Mouse (Mus musculus) heart, embryonic 11.5 days (tissue): ENCODE results near the gene Smlr1. TPM values are rescaled to one million over a fixed set of nuclear protein-coding genes. Genes with fewer than 3 reads are reported as not detected.

Source experiments
- ATAC-seq: fragments of 200-750 bp; cut with Nextera tagmentation; replicated peaks from 2 replicates; pipeline ENCODE4 v1.8.0; 2017; ENCODE audit warnings: moderate library complexity; ENCODE audit not compliant: insufficient number of reproducible peaks, low FRiP score, low TSS enrichment
- H3K27ac ChIP-seq: fragments of 300-500 bp; sonication (generic); 2 replicates; pipeline ENCODE4 v1.5.1; 2014; ENCODE audit warnings: mild to moderate bottlenecking, low read depth, low read length
- H3K27me3 ChIP-seq: fragments of 300-500 bp; sonication (generic); 2 replicates; pipeline ENCODE4 v1.6.1; 2014; ENCODE audit warnings: mild to moderate bottlenecking, low read length, mixed read lengths; ENCODE audit not compliant: control insufficient read depth, insufficient read depth
- H3K36me3 ChIP-seq: fragments of 300-500 bp; sonication (generic); 2 replicates; pipeline ENCODE4 v1.6.1; 2014; ENCODE audit warnings: mild to moderate bottlenecking, low read length, moderate library complexity, mixed read lengths; ENCODE audit not compliant: control insufficient read depth, insufficient read depth
- H3K4me1 ChIP-seq: fragments of 300-500 bp; sonication (generic); 2 replicates; pipeline ENCODE4 v1.6.1; 2014; ENCODE audit warnings: low read length; ENCODE audit not compliant: control insufficient read depth, insufficient read depth
- H3K4me2 ChIP-seq: fragments of 300-500 bp; sonication (generic); 2 replicates; pipeline ENCODE4 v1.6.1; 2014; ENCODE audit warnings: mild to moderate bottlenecking, moderate library complexity
- H3K4me3 ChIP-seq: fragments of 300-500 bp; sonication (generic); 2 replicates; pipeline ENCODE4 v1.5.1; 2014; ENCODE audit warnings: low read depth, low read length
- H3K9ac ChIP-seq: fragments of 300-500 bp; sonication (generic); 2 replicates; pipeline ENCODE4 v1.6.1; 2014; ENCODE audit warnings: mild to moderate bottlenecking, low read depth, low read length, moderate library complexity
- H3K9me3 ChIP-seq: fragments of 300-500 bp; sonication (generic); replicated peaks from 2 replicates; pipeline ENCODE4 v1.6.1; 2016; ENCODE audit warnings: low read length; ENCODE audit not compliant: control insufficient read depth
- WGBS: fragments of 180-500 bp; shearing (Covaris S2); extraction: QIAGEN DNeasy Blood & Tissue Kit; methylation state at CpG from one replicate; pipeline ENCODE4 v1.1.7; 2014; ENCODE audit not compliant: insufficient replicate concordance; 5-methylcytosine and 5-hydroxymethylcytosine counted together
- polyA plus RNA-seq: library from polyadenylated mRNA; unstranded; fragments of >200 nt; fragmentation: Nextera tagmentation; extraction: Ambion mirVana; gene quantifications from 2 replicates; pipeline ENCODE4 v1.2.1, GENCODE M21; 2014

The Smlr1 gene
- not detected in 2 replicates for polyA plus RNA-seq

- Histone ChIP-seq H3K27me3 (no peaks in the 10 kb centered on the region), H3K27ac (no peak within 1 kb of the TSS), H3K4me1 (peaks cover 13% of the 10 kb centered on the region), H3K36me3 (no peaks in the 10 kb centered on the region), H3K4me3 (no peak within 1 kb of the TSS), H3K9ac (no peak within 1 kb of the TSS), H3K4me2 (no peak within 1 kb of the TSS), H3K9me3 (no peaks in the 10 kb centered on the region)
- ATAC-seq: no peak
- WGBS: 84% methylated on average over 10 of the region's 10 CpGs
These were observed at the start of gene Smlr1 for GRCm38 (mm10) chr10:25535891-25536331. Gene Smlr1 (minus strand): TSS chr10:25536267.

GRCm38 (mm10) chr10:25584899-25585298, 48.8 kb upstream of the Smlr1 start:
- no peak overlapping the region for H3K4me3 ChIP-seq
- 90% methylated on average over 6 of the region's 6 CpGs for WGBS
- H3K9me3 ChIP-seq: no peaks in the 10 kb centered on the region
- no peak overlapping the region for H3K4me2 ChIP-seq
- no peak overlapping the region for H3K9ac ChIP-seq
- no peaks in the 10 kb centered on the region for H3K4me1 ChIP-seq
- H3K27me3 ChIP-seq: no peaks in the 10 kb centered on the region
- no peaks in the 10 kb centered on the region for H3K36me3 ChIP-seq
- no peak for ATAC-seq
- no peak overlapping the region for H3K27ac ChIP-seq

- Histone ChIP-seq H3K4me1 (no peaks in the 10 kb centered on the region), H3K27me3 (no peaks in the 10 kb centered on the region), H3K27ac (no peak overlapping the region), H3K4me2 (no peak overlapping the region), H3K9ac (no peak overlapping the region), H3K36me3 (no peaks in the 10 kb centered on the region), H3K4me3 (no peak overlapping the region), H3K9me3 (no peaks in the 10 kb centered on the region)
- ATAC-seq: no peak
- 75% methylated on average over 2 of the region's 2 CpGs for WGBS
These were observed 44.0 kb upstream of the Smlr1 start for GRCm38 (mm10) chr10:25580066-25580465.

- no peak for ATAC-seq
- Histone ChIP-seq H3K4me1 (no peaks in the 10 kb centered on the region), H3K9me3 (no peaks in the 10 kb centered on the region), H3K27ac (no peak overlapping the region), H3K4me2 (no peak overlapping the region), H3K9ac (no peak overlapping the region), H3K27me3 (no peaks in the 10 kb centered on the region), H3K4me3 (no peak overlapping the region), H3K36me3 (no peaks in the 10 kb centered on the region)
- 73% methylated on average over 9 of the region's 9 CpGs for WGBS
These were observed 35.5 kb upstream of the Smlr1 start for GRCm38 (mm10) chr10:25571319-25572240.

GRCm38 (mm10) chr10:25552936-25553335, 16.9 kb upstream of the Smlr1 start:
- Histone ChIP-seq H3K4me1 (no peaks in the 10 kb centered on the region), H3K27ac (no peak overlapping the region), H3K36me3 (no peaks in the 10 kb centered on the region), H3K4me2 (no peak overlapping the region), H3K27me3 (no peaks in the 10 kb centered on the region), H3K9me3 (no peaks in the 10 kb centered on the region), H3K4me3 (no peak overlapping the region), H3K9ac (no peak overlapping the region)
- no peak for ATAC-seq
- 57% methylated on average over 4 of the region's 4 CpGs for WGBS

GRCm38 (mm10) chr10:25541097-25541496, 5.0 kb upstream of the Smlr1 start:
- WGBS: 81% methylated on average over 3 of the region's 3 CpGs
- H3K4me1 ChIP-seq: no peaks in the 10 kb centered on the region; the same call in 1 of the 2 replicates
- no peak for ATAC-seq
- H3K27ac ChIP-seq: no peak overlapping the region
- H3K9me3 ChIP-seq: no peaks in the 10 kb centered on the region
- H3K4me2 ChIP-seq: no peak overlapping the region
- H3K36me3 ChIP-seq: no peaks in the 10 kb centered on the region
- no peak overlapping the region for H3K4me3 ChIP-seq
- no peak overlapping the region for H3K9ac ChIP-seq
- H3K27me3 ChIP-seq: no peaks in the 10 kb centered on the region

- Histone ChIP-seq H3K4me2 (peak overlapping the region; percentile 12; the same call in 1 of the 2 replicates), H3K27me3 (no peaks in the 10 kb centered on the region), H3K4me1 (no peaks in the 10 kb centered on the region; the same call in 1 of the 2 replicates), H3K36me3 (no peaks in the 10 kb centered on the region), H3K9me3 (no peaks in the 10 kb centered on the region), H3K27ac (no peak overlapping the region), H3K4me3 (no peak overlapping the region), H3K9ac (no peak overlapping the region)
- 44% methylated on average over 6 of the region's 6 CpGs for WGBS
- no peak for ATAC-seq
These were observed 3.7 kb upstream of the Smlr1 start for GRCm38 (mm10) chr10:25539771-25540168.

GRCm38 (mm10) chr10:25539146-25539770, 3.2 kb upstream of the Smlr1 start:
- 52% methylated on average over 4 of the region's 4 CpGs for WGBS
- Histone ChIP-seq H3K27ac (no peak overlapping the region), H3K4me2 (peak overlapping the region; percentile 12; the same call in 1 of the 2 replicates), H3K27me3 (no peaks in the 10 kb centered on the region), H3K9ac (no peak overlapping the region), H3K4me1 (no peaks in the 10 kb centered on the region; the same call in 1 of the 2 replicates), H3K9me3 (no peaks in the 10 kb centered on the region), H3K36me3 (no peaks in the 10 kb centered on the region), H3K4me3 (no peak overlapping the region)
- ATAC-seq: no peak
